Mouse (Mus musculus): ENCODE measurements around the gene Npepps. TPM values are rescaled to one million over a fixed set of nuclear protein-coding genes. Genes with fewer than 3 reads are reported as not detected.
"Not testable (repeated sequence)": the region's sequence is repeated elsewhere in the genome, so short reads cannot be mapped to it uniquely, and the experiment has no call there.

The Npepps gene
- polyA plus RNA-seq, 1 experiment from 2014 or later: 64.1 TPM

DNA sequence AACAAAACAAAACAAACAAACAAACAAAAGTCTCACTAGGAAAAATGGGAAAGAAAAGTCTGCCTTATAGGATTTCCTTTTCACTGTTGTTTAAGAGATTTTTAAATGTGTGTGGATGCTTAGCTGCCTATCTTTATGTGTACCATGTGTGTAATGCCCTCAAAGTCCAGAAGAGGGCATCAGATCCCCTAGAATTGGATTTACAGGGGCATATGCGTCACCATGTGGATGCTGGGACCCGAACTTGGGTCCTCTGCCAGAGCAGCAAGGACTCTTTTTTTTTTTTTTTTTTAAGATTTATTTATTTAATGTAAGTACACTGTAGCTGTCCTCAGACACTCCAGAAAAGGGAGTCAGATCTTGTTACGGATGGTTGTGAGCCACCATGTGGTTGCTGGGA, 33.7 kb upstream of the Npepps start:
- WGBS: 92% methylated on average over 3 of the region's 3 CpGs
- no peak overlapping the region for H3K4me2 ChIP-seq (ENCODE audit: low read depth, severe bottlenecking)
- no peak overlapping the region for H3K4me3 ChIP-seq (ENCODE audit: low read depth, low read length)
- H3K27me3 ChIP-seq (ENCODE audit: control insufficient read depth, insufficient read depth, low read length): 0 out of 2 replicates have a peak, but pooled peaks cover 3% of the 10 kb centered on the region
- H3K4me1 ChIP-seq (ENCODE audit: control insufficient read depth, insufficient read depth, low read length): peaks cover 8% of the 10 kb centered on the region; the same call in 1 of the 2 replicates
- H3K9ac ChIP-seq (ENCODE audit: low read length): no peak overlapping the region
- ATAC-seq (ENCODE audit: insufficient number of reproducible peaks, low FRiP score, low TSS enrichment, low read depth): no peak
- no peak overlapping the region for H3K27ac ChIP-seq (replicated peaks; ENCODE audit: low read depth, low read length)
- DNase-seq (ENCODE audit: low spot score): no peak
- no peaks in the 10 kb centered on the region for H3K9me3 ChIP-seq (ENCODE audit: control insufficient read depth, low read length)
- no peaks in the 10 kb centered on the region for H3K36me3 ChIP-seq (ENCODE audit: control insufficient read depth, insufficient read depth, low read length)

DNA sequence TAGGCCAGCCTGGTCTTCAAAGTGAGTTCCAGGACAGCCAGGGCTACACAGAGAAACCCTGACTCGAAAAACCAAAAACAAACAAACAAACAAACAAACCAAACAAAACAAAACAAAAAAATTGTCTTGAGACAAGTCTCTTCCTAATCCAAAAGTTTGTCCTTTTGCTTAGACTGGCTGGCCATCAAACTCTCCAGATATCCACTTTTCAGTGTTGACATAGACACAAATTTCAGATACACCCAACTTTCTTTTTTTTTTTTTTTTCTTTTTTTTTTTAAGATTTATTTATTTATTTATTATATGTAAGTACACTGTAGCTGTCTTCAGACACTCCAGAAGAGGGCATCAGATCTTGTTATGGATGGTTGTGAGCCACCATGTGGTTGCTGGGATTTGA, 32.4 kb upstream of the Npepps start:
- H3K9me3 ChIP-seq (ENCODE audit: control insufficient read depth, low read length); H3K4me1 ChIP-seq (ENCODE audit: control insufficient read depth, insufficient read depth, low read length); H3K4me3 ChIP-seq (ENCODE audit: low read depth, low read length); H3K27ac ChIP-seq (replicated peaks; ENCODE audit: low read depth, low read length); ATAC-seq (ENCODE audit: insufficient number of reproducible peaks, low FRiP score, low TSS enrichment, low read depth); DNase-seq (ENCODE audit: low spot score); H3K4me2 ChIP-seq (ENCODE audit: low read depth, severe bottlenecking); H3K27me3 ChIP-seq (ENCODE audit: control insufficient read depth, insufficient read depth, low read length); H3K9ac ChIP-seq (ENCODE audit: low read length); H3K36me3 ChIP-seq (ENCODE audit: control insufficient read depth, insufficient read depth, low read length): not testable (repeated sequence)
- WGBS: 87% methylated on average over 1 of the region's 1 CpGs

DNA sequence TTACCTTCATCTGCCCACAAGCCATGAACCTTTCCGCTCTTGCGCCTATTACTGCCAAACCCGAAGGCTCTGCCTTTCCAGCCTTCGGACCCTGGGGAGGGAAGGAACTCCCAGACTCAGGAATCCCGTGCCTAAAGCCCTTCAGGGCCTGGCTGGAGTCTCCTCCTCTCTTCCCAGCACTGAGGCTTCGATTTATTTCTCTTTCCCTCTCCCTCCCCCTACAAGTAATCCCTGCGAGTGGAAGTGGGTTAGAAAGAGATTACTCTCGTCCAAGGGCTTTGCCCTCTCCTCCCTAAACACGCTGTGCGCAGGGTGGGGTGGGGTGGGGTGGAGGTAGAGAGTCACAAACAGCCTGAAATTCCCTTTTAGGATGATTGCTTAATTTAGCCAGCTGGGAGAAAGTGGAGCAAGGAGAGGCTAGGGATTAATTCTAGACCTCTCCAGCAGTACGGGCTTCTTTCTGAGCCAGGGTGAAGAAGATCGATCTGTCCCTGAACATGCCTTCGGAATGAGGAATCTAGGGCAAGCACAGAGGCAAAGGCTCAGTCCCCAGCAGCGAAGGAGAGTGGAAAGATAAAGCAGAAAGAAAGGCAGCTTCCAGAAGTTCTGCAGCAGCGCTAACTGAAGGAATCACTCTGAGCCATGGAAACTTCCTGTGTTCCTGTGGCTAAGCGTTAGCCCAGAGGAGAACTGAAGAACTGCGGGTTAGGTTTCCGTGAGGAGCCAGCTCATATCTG, 30.6 kb upstream of the Npepps start:
- Histone ChIP-seq H3K4me1 (ENCODE audit: control insufficient read depth, insufficient read depth, low read length) (peaks cover 8% of the 10 kb centered on the region; the same call in 1 of the 2 replicates), H3K4me3 (ENCODE audit: low read depth, low read length) (peak overlapping the region; percentile 9), H3K9me3 (ENCODE audit: control insufficient read depth, low read length) (no peaks in the 10 kb centered on the region), H3K27me3 (ENCODE audit: control insufficient read depth, insufficient read depth, low read length) (0 out of 2 replicates have a peak, but pooled peaks cover 3% of the 10 kb centered on the region), H3K4me2 (ENCODE audit: low read depth, severe bottlenecking) (peak overlapping the region; percentile 59), H3K27ac (replicated peaks; ENCODE audit: low read depth, low read length) (no peak overlapping the region), H3K36me3 (ENCODE audit: control insufficient read depth, insufficient read depth, low read length) (no peaks in the 10 kb centered on the region), H3K9ac (ENCODE audit: low read length) (peak overlapping the region; percentile 40)
- peak; percentile 59 for DNase-seq (ENCODE audit: low spot score)
- no peak for ATAC-seq (ENCODE audit: insufficient number of reproducible peaks, low FRiP score, low TSS enrichment, low read depth)
- WGBS: 5% methylated on average over 18 of the region's 18 CpGs

DNA sequence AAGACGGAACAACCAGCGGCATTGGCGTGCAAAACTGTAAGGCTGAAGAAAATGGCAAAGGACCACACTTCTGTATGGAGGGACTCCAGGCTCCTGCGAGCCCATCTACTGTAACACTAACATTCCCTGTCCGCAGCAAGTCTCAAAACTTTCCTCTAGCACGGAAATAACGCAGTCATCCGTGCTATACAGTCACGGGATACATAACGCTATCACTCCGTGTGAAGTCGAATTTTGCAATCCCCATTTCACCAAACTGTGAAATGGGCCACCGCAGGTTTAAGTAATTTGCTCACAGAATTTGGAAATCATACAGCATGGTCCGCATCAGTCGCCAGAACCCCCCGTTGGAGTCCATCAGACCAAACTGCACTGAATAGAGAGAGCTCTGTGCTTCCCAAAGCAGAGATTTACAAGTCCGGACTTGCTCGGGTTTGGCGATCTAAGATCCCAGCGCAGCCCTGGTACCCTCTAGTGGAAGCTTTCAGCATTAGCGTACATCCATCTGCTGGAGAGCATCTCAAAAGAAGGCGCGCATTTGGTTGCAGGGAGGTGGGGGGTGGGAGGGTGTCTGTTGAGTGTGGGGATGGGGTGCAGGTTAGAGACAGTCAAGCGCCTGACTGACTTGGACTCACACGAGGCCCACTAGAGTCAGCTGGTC, 29.6 kb upstream of the Npepps start:
- Histone ChIP-seq H3K27me3 (ENCODE audit: control insufficient read depth, insufficient read depth, low read length) (0 out of 2 replicates have a peak, but pooled peaks cover 3% of the 10 kb centered on the region), H3K36me3 (ENCODE audit: control insufficient read depth, insufficient read depth, low read length) (no peaks in the 10 kb centered on the region), H3K9me3 (ENCODE audit: control insufficient read depth, low read length) (no peaks in the 10 kb centered on the region), H3K27ac (replicated peaks; ENCODE audit: low read depth, low read length) (no peak overlapping the region), H3K4me1 (ENCODE audit: control insufficient read depth, insufficient read depth, low read length) (peaks cover 8% of the 10 kb centered on the region; the same call in 1 of the 2 replicates), H3K4me2 (ENCODE audit: low read depth, severe bottlenecking) (peak overlapping the region; percentile 59), H3K4me3 (ENCODE audit: low read depth, low read length) (peak overlapping the region; percentile 28), H3K9ac (ENCODE audit: low read length) (peak overlapping the region; percentile 47)
- WGBS: under 1% methylated on average over 25 of the region's 25 CpGs
- DNase-seq (ENCODE audit: low spot score) (peak; percentile 80), ATAC-seq (ENCODE audit: insufficient number of reproducible peaks, low FRiP score, low TSS enrichment, low read depth) (no peak)

DNA sequence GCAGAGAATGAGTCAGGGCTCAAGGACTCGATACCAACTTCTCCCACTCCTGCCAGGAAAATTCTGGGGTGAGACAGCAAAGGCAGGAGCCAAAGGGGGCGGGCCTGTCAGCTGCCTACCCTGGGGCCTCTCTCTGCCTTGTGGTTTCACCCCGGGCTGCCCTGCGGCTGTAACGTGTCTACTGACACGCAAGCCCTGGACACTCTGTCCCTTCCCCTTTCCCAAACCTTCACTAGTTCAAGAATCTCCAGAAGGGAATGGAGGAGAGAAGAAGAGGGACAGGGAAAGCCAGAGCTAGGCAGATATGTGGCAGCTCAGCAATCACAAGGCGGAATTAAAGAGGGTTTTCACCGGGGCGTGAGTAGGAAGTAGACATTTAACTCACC, 29.0 kb upstream of the Npepps start:
- no peaks in the 10 kb centered on the region for H3K9me3 ChIP-seq (ENCODE audit: control insufficient read depth, low read length)
- peak overlapping the region; percentile 59 for H3K4me2 ChIP-seq (ENCODE audit: low read depth, severe bottlenecking)
- no peak for ATAC-seq (ENCODE audit: insufficient number of reproducible peaks, low FRiP score, low TSS enrichment, low read depth)
- peaks cover 8% of the 10 kb centered on the region; the same call in 1 of the 2 replicates for H3K4me1 ChIP-seq (ENCODE audit: control insufficient read depth, insufficient read depth, low read length)
- peak overlapping the region; percentile 47 for H3K9ac ChIP-seq (ENCODE audit: low read length)
- 0 out of 2 replicates have a peak, but pooled peaks cover 3% of the 10 kb centered on the region for H3K27me3 ChIP-seq (ENCODE audit: control insufficient read depth, insufficient read depth, low read length)
- peak overlapping the region; percentile 28 for H3K4me3 ChIP-seq (ENCODE audit: low read depth, low read length)
- no peak overlapping the region for H3K27ac ChIP-seq (replicated peaks; ENCODE audit: low read depth, low read length)
- no peaks in the 10 kb centered on the region for H3K36me3 ChIP-seq (ENCODE audit: control insufficient read depth, insufficient read depth, low read length)
- WGBS: 6% methylated on average over 9 of the region's 9 CpGs
- peak; percentile 49 for DNase-seq (ENCODE audit: low spot score)

DNA sequence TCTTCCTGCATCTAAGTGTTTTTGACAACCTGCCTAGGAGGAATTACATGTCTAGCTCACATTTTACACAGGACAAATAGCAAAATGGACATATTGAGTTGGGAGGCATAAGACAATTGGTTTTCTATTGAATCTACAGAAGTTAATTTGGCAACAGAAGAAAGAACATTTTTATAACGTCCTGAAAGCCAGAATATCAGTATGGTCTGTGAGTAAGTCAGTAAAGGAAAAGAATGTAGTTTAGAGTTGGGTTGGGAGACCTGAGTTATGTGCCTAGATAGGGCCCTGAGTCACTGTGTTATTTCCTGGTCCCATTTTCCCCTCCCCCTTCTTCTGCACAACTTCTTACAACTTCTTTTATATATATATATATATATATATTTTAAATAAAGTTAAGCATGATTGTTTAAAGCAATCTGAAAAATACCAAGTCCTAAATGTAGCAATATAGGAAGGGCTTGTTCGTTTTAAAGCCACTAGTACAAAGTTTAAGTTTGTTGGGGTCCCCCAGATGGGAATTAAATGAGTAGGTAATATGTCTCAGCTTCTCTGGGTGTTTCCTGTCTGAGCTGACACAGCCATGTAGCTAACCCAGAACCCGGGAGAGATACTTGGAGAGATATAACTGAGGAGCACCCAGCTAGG, 28.5 kb upstream of the Npepps start:
- Histone ChIP-seq H3K4me2 (ENCODE audit: low read depth, severe bottlenecking) (peak overlapping the region; percentile 59; the same call in 1 of the 2 replicates), H3K4me1 (ENCODE audit: control insufficient read depth, insufficient read depth, low read length) (peaks cover 8% of the 10 kb centered on the region; the same call in 1 of the 2 replicates), H3K36me3 (ENCODE audit: control insufficient read depth, insufficient read depth, low read length) (no peaks in the 10 kb centered on the region), H3K27ac (replicated peaks; ENCODE audit: low read depth, low read length) (no peak overlapping the region), H3K9ac (ENCODE audit: low read length) (peak overlapping the region; percentile 47; the same call in 1 of the 2 replicates), H3K27me3 (ENCODE audit: control insufficient read depth, insufficient read depth, low read length) (0 out of 2 replicates have a peak, but pooled peaks cover 3% of the 10 kb centered on the region), H3K9me3 (ENCODE audit: control insufficient read depth, low read length) (no peaks in the 10 kb centered on the region), H3K4me3 (ENCODE audit: low read depth, low read length) (no peak overlapping the region)
- DNase-seq (ENCODE audit: low spot score): no peak
- no peak for ATAC-seq (ENCODE audit: insufficient number of reproducible peaks, low FRiP score, low TSS enrichment, low read depth)
- WGBS: 60% methylated on average over 3 of the region's 3 CpGs

DNA sequence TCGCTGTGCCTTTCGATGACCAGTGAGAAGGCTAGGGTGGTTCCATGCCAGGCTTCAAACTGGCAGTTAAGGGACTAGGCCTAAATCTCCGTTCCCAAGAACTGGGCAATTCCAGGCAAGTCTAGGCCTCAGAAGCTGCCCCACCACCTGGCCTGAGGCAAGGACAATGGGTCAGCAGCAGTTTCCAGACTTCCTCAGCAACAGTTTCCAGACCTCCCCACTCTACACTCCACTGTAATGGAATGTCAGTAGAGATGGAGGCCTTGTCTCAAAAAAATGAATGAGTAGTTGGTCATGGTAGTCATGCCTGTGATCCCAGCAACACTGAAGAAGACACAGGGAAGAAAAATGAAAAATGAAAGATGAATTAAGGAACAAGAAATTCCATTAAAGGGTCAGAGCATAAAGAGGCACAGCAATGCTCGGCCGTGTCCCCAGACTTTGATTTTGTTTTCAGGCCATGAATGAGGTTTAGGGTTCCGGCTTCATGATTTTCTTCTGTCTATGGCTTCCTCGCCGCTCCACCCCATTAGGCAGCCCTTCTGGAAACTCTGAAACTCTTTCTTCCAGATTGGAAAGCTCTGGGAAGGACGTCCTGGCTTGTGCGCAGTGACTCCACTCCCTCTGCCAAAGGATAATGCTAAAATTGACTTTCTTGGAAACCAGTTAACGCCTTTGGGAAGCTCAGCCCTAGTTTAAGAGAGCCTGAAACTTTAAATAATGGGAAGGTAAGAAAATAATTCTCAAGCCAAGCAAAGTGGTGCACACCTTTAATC, 27.0 kb upstream of the Npepps start:
- H3K4me3 ChIP-seq (ENCODE audit: low read depth, low read length): no peak overlapping the region
- peaks cover 8% of the 10 kb centered on the region; the same call in 1 of the 2 replicates for H3K4me1 ChIP-seq (ENCODE audit: control insufficient read depth, insufficient read depth, low read length)
- no peaks in the 10 kb centered on the region for H3K36me3 ChIP-seq (ENCODE audit: control insufficient read depth, insufficient read depth, low read length)
- H3K27me3 ChIP-seq (ENCODE audit: control insufficient read depth, insufficient read depth, low read length): 0 out of 2 replicates have a peak, but pooled peaks cover 3% of the 10 kb centered on the region
- no peak overlapping the region for H3K4me2 ChIP-seq (ENCODE audit: low read depth, severe bottlenecking)
- H3K9ac ChIP-seq (ENCODE audit: low read length): no peak overlapping the region
- no peak for ATAC-seq (ENCODE audit: insufficient number of reproducible peaks, low FRiP score, low TSS enrichment, low read depth)
- no peak overlapping the region for H3K27ac ChIP-seq (replicated peaks; ENCODE audit: low read depth, low read length)
- DNase-seq (ENCODE audit: low spot score): no peak
- H3K9me3 ChIP-seq (ENCODE audit: control insufficient read depth, low read length): no peaks in the 10 kb centered on the region
- WGBS: 93% methylated on average over 11 of the region's 11 CpGs

All from limb, embryonic 11.5 days (tissue).